Mouse (Mus musculus) MEL (cell line): ENCODE data around the gene Foxo3.

ENCODE experiments used
- MAZ ChIP-seq: IDR thresholded peaks from 2 replicates; pipeline ENCODE4 v1.6.1; 2012; ENCODE audit warnings: low read depth, mild to moderate bottlenecking, inconsistent platforms, low read length, improper control_type of control experiment
- POLR2A ChIP-seq, 2 experiments: IDR thresholded peaks; 2 replicates each; pipeline ENCODE4 v1.6.1; 2011 to 2012; ENCODE audit warnings: low read length in 2 of 2, mild to moderate bottlenecking in 2 of 2, control low read depth in 1 of 2, improper control_type of control experiment in 1 of 2, low read depth in 1 of 2, moderate library complexity in 1 of 2; ENCODE audit not compliant: control insufficient read depth in 1 of 2, insufficient read depth in 1 of 2, poor library complexity in 1 of 2
- ZMIZ1 ChIP-seq: IDR thresholded peaks from 2 replicates; pipeline ENCODE4 v1.6.1; 2012; ENCODE audit warnings: low read depth, mild to moderate bottlenecking, inconsistent platforms, low read length, improper control_type of control experiment, moderate library complexity

GRCm38 (mm10) chr10:42204768-42205412, 71.7 kb downstream of the Foxo3 start:
- TF ChIP-seq ZMIZ1 (no peak), POLR2A (IDR thresholded peaks at IDR 0.05; ENCODE audit: control insufficient read depth in 1 of 2, insufficient read depth in 1 of 2, low read depth in 1 of 2, low read length in 2 of 2, poor library complexity in 1 of 2) (no peak), MAZ (no peak)
